Mouse (Mus musculus) heart, postnatal 10 days (tissue): Measurements from ENCODE around the gene Gm45234. TPM values are rescaled to one million over a fixed set of nuclear protein-coding genes. Genes with fewer than 3 reads are reported as not detected.

Experiments used
- DNase-seq, 2 experiments: peaks; one replicate each; pipeline ENCODE4 v3.0.0; 2021
- intact Hi-C: fragments of 180-260 bp; cut with DNase I; formaldehyde crosslinking; loops from one replicate; pipeline ENCODE4 v1.15.1; 2025
- total RNA-seq, 2 experiments: library from RNA; stranded (reverse); gene quantifications; 2 replicates each; pipeline ENCODE4 v1.2.3; 2021

Gene Gm45234
- total RNA-seq, 2 experiments from 2014 or later = 0.98 TPM; not detected in 1

- intact Hi-C loops = no loop called here
- no peak for DNase-seq
These were observed 12.3 kb upstream of the Gm45234 start for GRCm38 (mm10) chr6:124767920-124768703.

- intact Hi-C loops = no loop called here
- no peak for DNase-seq
These were observed 11.7 kb upstream of the Gm45234 start for GRCm38 (mm10) chr6:124767536-124767919.

DNA sequence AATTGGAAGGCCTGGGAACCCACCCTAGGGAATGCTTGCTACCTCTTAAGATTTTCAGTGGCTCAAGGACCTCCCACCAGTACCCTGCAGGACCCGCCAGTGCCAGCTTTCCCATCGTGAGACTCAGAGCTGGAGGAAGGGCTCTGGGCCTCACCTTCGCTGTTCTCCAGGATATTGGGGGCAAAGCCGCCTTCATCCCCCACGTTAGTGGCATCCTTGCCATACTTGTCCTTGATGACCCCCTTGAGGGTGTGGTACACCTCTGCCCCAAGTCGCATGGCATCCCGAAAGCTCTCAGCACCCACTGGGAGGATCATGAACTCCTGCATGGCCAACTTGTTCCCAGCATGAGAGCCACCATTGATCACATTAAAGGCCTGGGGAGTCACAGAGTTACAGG lies 10.1 kb upstream of the Gm45234 start:
- DNase-seq = no peak
- intact Hi-C loops = no loop called here

- intact Hi-C loops = loop anchor here (1.0 to 10.0 kb wide), 7 partner anchors 18 to 264 kb away; partner anchors contain the start of genes C1rb, C1rl, Grcc10 and Lpcat3
- peak; percentile 90 to 92 for DNase-seq
These were observed 3.4 kb upstream of the Gm45234 start for GRCm38 (mm10) chr6:124759259-124759658.

DNA sequence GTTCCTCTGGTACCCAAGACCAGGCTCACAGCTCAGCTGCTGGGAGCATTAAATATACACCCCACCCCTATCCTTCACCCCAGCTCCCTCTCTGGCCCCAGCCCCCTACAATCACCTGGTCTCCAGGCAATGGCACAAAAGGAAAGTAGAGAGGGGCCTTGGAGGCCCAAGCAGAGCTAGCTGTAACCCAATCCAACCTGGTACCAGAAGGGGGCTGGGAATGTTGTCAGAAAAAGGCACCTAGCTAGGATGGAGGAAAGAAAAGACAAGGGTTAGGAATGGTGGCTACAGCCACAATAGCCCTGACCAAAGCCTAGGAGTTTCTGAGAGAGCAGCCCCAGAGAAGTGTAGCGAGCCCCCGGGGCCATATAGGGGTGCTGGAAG lies 3.0 kb upstream of the Gm45234 start:
- no peak for DNase-seq
- intact Hi-C loops = loop anchor here (1.0 to 10.0 kb wide), 7 partner anchors 18 to 264 kb away; partner anchors contain the start of genes C1rb, C1rl, Grcc10 and Lpcat3

DNA sequence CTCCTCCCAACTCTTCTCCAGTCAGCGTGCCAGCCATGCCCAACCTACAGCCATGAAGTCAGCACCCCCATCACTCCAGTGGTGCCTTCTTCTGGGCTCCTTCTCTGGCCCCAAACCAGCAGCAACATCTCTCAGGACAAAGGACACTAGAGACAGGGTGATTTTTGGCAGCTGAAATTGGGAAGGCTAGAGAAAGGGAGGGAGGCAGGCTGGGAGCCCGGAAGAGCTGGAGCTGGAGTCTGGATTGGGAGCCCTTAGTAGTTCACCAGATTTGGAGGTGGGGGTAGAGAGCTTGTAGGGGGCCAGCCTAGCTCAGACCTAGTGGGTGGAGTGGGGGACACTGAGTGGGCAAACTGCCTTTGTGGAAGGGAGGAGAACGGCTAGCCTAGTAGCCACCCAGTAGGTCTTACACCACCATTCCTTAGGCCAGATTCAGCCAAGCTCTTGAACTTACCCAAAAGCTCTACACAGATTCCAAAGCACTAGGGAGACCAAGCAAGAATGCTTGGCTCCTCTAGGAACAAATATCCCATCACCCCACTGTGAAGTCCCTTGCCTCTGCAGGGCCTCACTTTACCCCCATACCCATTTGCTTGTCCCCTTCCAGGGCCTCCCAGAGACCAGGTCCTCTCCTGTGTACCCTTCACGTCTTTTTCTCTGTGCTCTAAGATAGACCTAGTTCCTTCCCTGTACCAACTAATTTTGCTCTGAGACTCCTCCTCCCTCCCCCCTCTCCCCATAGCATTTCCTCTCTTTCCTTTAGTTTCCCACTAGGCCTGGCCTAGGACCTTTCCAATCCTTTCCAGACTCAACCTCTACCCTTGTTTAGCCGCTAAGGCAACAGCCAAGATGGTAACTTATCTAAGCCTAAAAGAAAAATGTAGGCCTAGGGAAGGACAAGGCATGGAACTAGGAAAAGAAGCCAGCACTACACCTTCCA lies 2.4 kb upstream of the Gm45234 start:
- DNase-seq = peak; percentile 77 to 78

GRCm38 (mm10) chr6:124757351-124757880 lies 1.6 kb upstream of the Gm45234 start:
- intact Hi-C loops = loop anchor here (5.0 to 10.0 kb wide), 3 partner anchors 50 to 263 kb away; partner anchors contain the start of genes C1rl, Lpcat3 and Spsb2
- DNase-seq = no peak

More for the DNA sequence above, 2.4 kb upstream of the Gm45234 start:
- intact Hi-C loops = loop anchor here (2.0 to 10.0 kb wide), 6 partner anchors 17 to 263 kb away; partner anchors contain the start of genes C1rb, C1rl, Grcc10 and Lpcat3

- peak; percentile 88 to 90 for DNase-seq
- intact Hi-C loops = loop anchor here (5.0 to 10.0 kb wide), 3 partner anchors 50 to 262 kb away; partner anchors contain the start of genes C1rl, Lpcat3 and Spsb2
These were observed 980 bp upstream of the Gm45234 start for GRCm38 (mm10) chr6:124756652-124757350.

GRCm38 (mm10) chr6:124755306-124755705 lies 515 bp downstream of the Gm45234 start:
- intact Hi-C loops = loop anchor here (5.0 to 10.0 kb wide), 3 partner anchors 52 to 261 kb away; partner anchors contain the start of genes C1rl, Lpcat3 and Spsb2
- DNase-seq = no peak

DNA sequence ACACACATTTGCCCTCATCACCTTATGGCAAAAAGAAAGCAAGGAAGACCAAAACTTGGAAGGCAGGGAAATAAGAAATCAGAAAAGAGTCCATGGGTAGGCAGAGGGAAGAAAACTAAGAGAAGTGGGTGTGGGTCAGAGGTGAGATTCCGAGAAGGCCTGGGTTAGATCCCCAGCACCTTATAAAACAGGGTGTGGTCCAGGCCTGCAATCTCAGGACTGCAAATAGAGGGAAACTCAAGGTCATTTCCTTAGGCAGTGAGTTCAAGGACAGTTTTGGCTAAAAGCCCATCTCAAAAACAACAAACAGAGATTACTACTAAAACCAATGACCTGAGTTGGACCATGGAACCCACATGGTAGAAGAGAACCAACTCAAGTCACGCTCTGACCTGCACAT lies 2.0 kb downstream of the Gm45234 start:
- no peak for DNase-seq
- intact Hi-C loops = loop anchor here (10.0 kb wide), 1 partner anchor 259 kb away; the partner anchor contains the start of gene C1rl

GRCm38 (mm10) chr6:124750405-124750804 lies 5.4 kb downstream of the Gm45234 start:
- DNase-seq = no peak
- intact Hi-C loops = loop anchor here (10.0 kb wide), 1 partner anchor 256 kb away; the partner anchor contains the start of gene C1rl

- intact Hi-C loops = no loop called here
- DNase-seq = no peak
These were observed 8.9 kb downstream of the Gm45234 start for GRCm38 (mm10) chr6:124746654-124747632.

DNA sequence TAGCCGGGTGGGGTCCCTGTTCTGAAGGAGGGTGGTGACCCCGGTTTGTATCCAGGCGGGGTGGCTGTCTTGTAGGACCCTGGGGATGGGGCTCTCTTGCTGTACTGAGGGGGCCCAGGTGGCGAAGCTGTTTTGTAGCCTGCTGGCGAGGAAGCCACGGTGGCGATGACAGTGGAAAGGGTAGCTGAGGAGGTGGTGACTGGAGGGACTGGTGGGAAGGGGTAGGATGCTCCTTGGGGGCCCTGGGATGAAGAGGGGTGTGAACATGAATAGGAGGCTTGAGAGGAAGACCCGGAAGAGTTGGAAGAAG lies 9.6 kb downstream of the Gm45234 start:
- DNase-seq = no peak
- intact Hi-C loops = no loop called here

DNA sequence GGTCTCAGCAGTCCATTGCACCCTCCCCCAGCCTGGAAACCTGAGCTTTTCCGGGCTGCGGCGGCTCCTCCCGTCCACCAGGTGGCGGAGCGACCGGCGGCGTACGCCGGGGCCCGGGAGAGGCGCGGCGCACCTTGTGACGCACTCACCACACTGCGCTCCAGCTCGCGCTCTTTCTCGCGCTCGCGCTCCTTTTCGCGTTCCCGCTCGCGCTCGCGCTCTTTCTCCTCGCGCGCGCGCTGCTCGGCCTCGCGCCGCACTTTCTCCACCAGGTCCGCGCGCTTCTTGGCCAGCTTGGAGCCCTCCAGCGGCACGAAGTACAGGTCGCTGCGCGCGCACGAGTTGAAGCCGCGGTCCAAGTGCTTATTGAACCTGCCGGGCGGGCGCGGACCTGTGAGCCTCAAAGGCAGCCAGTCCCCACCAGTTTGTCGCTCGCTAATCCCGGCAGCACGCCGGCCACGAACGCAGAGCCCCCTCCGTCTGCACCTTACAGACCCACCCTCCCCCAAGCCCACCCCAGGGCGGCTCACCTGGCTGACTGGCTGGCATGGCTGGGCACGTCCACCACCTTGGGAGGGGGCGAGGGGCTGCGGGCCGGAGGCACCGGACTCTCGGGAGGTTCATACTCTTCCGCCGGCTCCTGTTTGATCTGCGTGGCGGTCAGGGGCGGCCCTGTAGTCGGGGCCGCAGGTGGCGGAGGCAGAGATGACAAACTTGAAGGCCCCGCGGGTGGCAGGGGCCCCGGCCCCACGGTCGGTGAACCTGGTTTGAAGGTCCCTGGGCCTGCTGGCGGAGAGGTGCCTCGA lies 10.1 kb downstream of the Gm45234 start:
- intact Hi-C loops = no loop called here

DNA sequence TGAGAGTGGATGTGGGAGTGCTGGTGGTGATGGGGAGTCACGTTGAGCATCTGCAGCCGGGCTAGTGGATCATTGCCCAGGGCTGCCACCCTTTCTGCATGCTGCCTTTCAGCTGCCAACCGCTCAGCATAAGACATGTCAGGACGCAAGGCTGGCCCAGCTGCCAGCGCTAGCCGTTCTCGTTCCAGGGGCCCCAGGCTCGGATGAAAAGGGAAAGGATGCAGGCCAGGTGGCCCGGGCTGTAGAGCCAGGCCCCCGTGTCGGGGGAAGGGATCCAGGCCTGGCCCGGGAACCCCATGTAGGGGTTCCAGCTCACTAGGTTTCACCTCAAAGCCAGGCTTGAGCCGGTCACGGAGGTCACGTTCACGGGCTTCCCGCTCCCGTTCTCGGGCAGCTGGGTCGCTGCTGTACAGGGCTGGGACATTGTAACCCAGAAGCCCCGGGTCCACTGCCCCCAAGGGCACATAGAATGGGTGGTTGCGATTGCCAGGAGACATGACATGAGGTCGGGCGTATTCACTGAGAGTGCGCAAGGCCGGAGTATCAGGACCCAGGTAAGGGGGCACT lies 11.0 kb downstream of the Gm45234 start:
- intact Hi-C loops = loop anchor here (5.0 kb wide), 2 partner anchors 83 to 103 kb away; partner anchors contain the start of gene Lpcat3
- DNase-seq = no peak

More for the DNA sequence above, 10.1 kb downstream of the Gm45234 start:
- peak; percentile 95 for DNase-seq

DNA sequence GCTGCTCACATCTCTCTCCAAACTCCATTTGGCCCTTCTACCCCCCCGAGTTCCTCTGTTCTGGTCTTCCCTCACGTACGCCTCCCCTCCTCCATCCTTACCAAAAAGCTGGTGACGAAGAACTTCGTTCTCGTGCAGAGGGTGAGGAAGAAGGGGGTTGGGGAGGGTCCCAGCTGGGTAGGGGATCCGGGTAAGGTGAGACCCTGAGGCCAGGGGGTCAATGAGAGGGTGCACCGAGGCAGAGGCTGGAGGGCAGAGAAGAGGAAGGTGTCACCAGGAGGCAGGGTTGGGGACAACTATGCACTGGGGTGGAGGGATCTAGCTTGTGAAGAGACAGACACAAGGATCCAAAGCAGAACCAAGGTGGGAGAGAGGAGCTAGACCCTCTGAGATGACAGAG lies 12.2 kb downstream of the Gm45234 start:
- DNase-seq = no peak
- intact Hi-C loops = loop anchor here (5.0 kb wide), 2 partner anchors 81 to 101 kb away; partner anchors contain the start of gene Lpcat3

DNA sequence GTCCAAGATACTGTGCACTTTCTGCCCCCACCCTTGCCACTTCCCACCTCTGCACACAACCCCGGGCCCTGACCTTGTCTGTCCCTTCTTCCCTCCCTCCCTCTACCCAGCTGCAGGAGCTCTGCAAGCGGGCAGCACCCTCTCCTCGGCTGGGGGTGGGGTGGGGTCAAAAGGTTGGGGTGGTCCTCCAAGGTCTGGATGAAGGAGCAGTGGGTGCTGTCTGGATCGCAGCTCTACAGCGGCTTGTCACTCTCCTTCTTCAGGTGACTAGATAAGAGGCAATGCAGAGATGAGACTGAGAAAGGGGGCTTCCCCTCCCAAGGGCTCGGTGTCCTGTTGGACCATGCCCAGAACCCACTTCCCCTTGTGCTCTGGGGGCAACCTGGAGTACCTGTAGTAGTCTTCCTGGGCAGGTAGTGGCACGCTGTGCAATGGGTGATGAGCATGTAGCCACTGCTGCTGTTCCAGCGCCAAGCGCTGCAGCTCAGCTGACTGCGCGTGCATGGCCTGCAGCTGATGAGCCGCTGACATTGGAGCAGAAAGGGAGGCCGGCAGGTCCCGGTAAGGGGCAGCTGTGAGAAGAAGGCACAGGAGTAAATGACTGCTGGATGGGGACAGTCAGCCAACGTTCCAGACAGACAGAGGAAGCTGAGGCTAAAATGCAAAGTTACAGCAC lies 12.8 kb downstream of the Gm45234 start:
- DNase-seq = no peak
- intact Hi-C loops = loop anchor here (5.0 kb wide), 2 partner anchors 81 to 101 kb away; partner anchors contain the start of gene Lpcat3
